Mouse (Mus musculus): Measurements from ENCODE around the gene Olfr324. TPM values are rescaled to one million over a fixed set of nuclear protein-coding genes. Genes with fewer than 3 reads are reported as not detected.

The Olfr324 gene
- total and polyA plus RNA-seq, 3 experiments, result not detected

DNA sequence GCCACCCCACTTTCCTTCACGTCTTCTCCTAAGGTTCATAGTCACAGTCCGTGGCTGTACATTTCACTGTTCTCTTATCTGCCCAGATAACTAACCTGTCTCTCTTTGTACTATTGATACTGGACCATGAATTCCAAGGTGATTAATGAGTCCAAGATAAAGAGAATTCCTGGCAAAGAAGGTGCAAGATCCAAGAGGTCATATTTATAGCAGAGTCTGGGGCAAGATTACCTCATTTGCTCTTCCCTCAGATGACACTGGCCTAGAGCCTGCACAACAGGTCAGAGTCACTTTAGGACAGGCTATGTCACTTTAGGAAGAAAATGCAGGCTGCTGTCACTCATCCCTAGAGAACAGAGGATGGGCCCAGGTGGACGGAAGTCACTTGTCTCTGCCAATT is 10.3 kb downstream of the Olfr324 start:
- peak; percentile 43; the same call in 1 of the 2 replicates for TF ChIP-seq GATA1 (IDR thresholded peaks at IDR 0.05; ENCODE audit: low read depth, low read length)
- TF ChIP-seq GABPA (IDR thresholded peaks at IDR 0.05; ENCODE audit: low read depth, low read length), result no peak
- no peaks in the 10 kb centered on the region for H3K9me3 ChIP-seq (replicated peaks; ENCODE audit: insufficient read depth, low read length)
- peaks cover 0 to 5% of the 10 kb centered on the region in 2 experiments; a peak in 2 of 4 replicates for H3K36me3 ChIP-seq (ENCODE audit: control insufficient read depth in 1 of 2, insufficient read depth in 2 of 2, low read length in 2 of 2)
- no peak for DNase-seq (ENCODE audit: low read depth, low spot score)
- H3K79me2 ChIP-seq (ENCODE audit: control insufficient read depth, insufficient read depth, low read length, poor library complexity), result no peaks in the 10 kb centered on the region
- H3K4me3 ChIP-seq (ENCODE audit: control insufficient read depth in 1 of 2, insufficient read depth in 1 of 2, low read depth in 2 of 2, low read length in 2 of 2), result no peak overlapping the region
- no peak overlapping the region for H3K9ac ChIP-seq (ENCODE audit: control insufficient read depth, low read depth, low read length, poor library complexity, severe bottlenecking)
- no peak overlapping the region for H3K27ac ChIP-seq (ENCODE audit: control insufficient read depth, low read depth, low read length)
- peaks cover 0 to 3% of the 10 kb centered on the region in 2 experiments; a peak in 3 of 4 replicates for H3K27me3 ChIP-seq (ENCODE audit: control insufficient read depth in 1 of 2, insufficient read depth in 2 of 2, low read length in 2 of 2)
- peaks cover 2 to 9% of the 10 kb centered on the region in 2 experiments; a peak in 1 of 4 replicates for H3K4me1 ChIP-seq (ENCODE audit: control insufficient read depth in 1 of 2, insufficient read depth in 2 of 2, low read length in 2 of 2)

DNA sequence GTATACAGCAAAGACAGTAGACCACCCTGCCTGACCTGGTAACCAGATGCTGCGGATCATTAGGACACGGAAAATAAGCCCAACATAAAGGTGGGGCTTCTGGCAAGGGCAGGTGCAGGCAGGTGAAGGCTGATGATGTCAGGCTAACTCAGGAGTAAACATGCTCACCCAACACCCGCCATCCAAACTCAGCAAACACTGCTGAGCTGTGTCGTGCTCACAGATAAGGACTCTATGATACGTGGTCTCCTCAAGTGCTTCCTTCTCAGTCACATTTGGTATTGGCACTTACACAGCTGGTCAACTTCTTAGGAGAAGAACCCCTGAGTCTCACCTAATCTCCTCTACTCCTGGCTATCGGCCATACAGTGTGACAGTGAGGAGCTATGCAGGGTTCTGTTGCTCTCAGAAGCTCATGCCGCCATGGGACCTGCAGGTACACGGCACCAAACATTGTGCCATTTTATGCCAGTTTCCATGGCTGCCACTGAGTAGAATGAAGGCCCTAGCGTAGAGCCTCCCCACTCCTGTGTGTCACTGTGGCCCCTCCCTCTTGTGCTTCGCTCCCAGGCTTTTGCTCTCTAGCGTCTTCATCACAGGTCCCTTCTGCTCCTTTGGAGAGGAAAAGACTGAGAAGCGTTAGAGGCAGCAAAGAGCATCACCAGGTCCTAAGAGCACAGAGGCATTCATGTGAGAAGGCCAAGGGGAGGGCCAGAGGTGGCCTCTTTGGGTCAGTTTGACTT is 11.4 kb downstream of the Olfr324 start:
- Histone ChIP-seq H3K4me1 (ENCODE audit: control insufficient read depth in 1 of 2, insufficient read depth in 2 of 2, low read length in 2 of 2) (peaks cover 2 to 9% of the 10 kb centered on the region in 2 experiments; a peak in 1 of 4 replicates), H3K4me3 (ENCODE audit: control insufficient read depth in 1 of 2, insufficient read depth in 1 of 2, low read depth in 2 of 2, low read length in 2 of 2) (no peak overlapping the region), H3K79me2 (ENCODE audit: control insufficient read depth, insufficient read depth, low read length, poor library complexity) (no peaks in the 10 kb centered on the region), H3K27me3 (ENCODE audit: control insufficient read depth in 1 of 2, insufficient read depth in 2 of 2, low read length in 2 of 2) (peaks cover 0 to 3% of the 10 kb centered on the region in 2 experiments; a peak in 3 of 4 replicates), H3K9ac (ENCODE audit: control insufficient read depth, low read depth, low read length, poor library complexity, severe bottlenecking) (no peak overlapping the region), H3K36me3 (ENCODE audit: control insufficient read depth in 1 of 2, insufficient read depth in 2 of 2, low read length in 2 of 2) (peaks cover 0 to 5% of the 10 kb centered on the region in 2 experiments; a peak in 2 of 4 replicates), H3K27ac (ENCODE audit: control insufficient read depth, low read depth, low read length) (no peak overlapping the region), H3K9me3 (replicated peaks; ENCODE audit: insufficient read depth, low read length) (no peaks in the 10 kb centered on the region)
- TF ChIP-seq RAD21 (IDR thresholded peaks at IDR 0.05; ENCODE audit: low read depth, low read length) (no peak), ETS1 (IDR thresholded peaks at IDR 0.05; ENCODE audit: low read depth, low read length) (peak; percentile 51), TBP (IDR thresholded peaks at IDR 0.05; ENCODE audit: low read depth, low read length) (no peak)
- peak; percentile 12 for DNase-seq (ENCODE audit: low read depth, low spot score)

DNA sequence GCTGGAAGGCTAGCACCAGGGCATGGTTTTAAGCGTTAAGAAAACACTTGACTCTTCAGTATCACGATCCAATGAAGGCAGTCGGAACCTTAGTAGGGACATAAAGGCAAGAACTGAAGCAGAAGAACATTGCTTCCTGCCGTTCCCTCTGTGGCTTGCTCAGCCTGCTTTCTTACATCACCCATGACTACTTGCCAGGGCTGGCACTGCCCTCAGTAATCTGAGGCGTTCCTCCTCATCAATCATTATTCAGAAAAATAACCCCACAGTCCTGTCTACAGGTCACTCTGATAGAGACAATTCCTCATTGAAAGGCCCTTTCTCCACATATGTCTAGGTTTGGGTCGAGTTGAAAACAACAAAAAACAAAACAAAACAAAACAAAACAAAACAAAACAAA is 12.1 kb downstream of the Olfr324 start:
- TF ChIP-seq CHD2 (IDR thresholded peaks at IDR 0.05; ENCODE audit: low read length), result no peak
- no peak for TF ChIP-seq POLR2AphosphoS2 (IDR thresholded peaks at IDR 0.05; ENCODE audit: low read length)
- DNase-seq (ENCODE audit: low read depth, low spot score), result no peak
- Histone ChIP-seq H3K4me3 (ENCODE audit: control insufficient read depth in 1 of 2, insufficient read depth in 1 of 2, low read depth in 2 of 2, low read length in 2 of 2) (no peak overlapping the region), H3K9me3 (replicated peaks; ENCODE audit: insufficient read depth, low read length) (no peaks in the 10 kb centered on the region), H3K79me2 (ENCODE audit: control insufficient read depth, insufficient read depth, low read length, poor library complexity) (no peaks in the 10 kb centered on the region), H3K9ac (ENCODE audit: control insufficient read depth, low read depth, low read length, poor library complexity, severe bottlenecking) (no peak overlapping the region), H3K4me1 (ENCODE audit: control insufficient read depth in 1 of 2, insufficient read depth in 2 of 2, low read length in 2 of 2) (peaks cover 2 to 9% of the 10 kb centered on the region in 2 experiments; a peak in 1 of 4 replicates), H3K27ac (ENCODE audit: control insufficient read depth, low read depth, low read length) (no peak overlapping the region), H3K36me3 (ENCODE audit: control insufficient read depth in 1 of 2, insufficient read depth in 2 of 2, low read length in 2 of 2) (peaks cover 0 to 5% of the 10 kb centered on the region in 2 experiments; a peak in 2 of 4 replicates), H3K27me3 (ENCODE audit: control insufficient read depth in 1 of 2, insufficient read depth in 2 of 2, low read length in 2 of 2) (peaks cover 0 to 2% of the 10 kb centered on the region in 2 experiments; a peak in 2 of 4 replicates)

GRCm38 (mm10) chr11:58613359-58613758 is 18.4 kb downstream of the Olfr324 start:
- no peak for DNase-seq (ENCODE audit: low read depth, low spot score)
- Histone ChIP-seq H3K36me3 (ENCODE audit: control insufficient read depth in 1 of 2, insufficient read depth in 2 of 2, low read length in 2 of 2) (no peaks in the 10 kb centered on the region), H3K27me3 (ENCODE audit: control insufficient read depth in 1 of 2, insufficient read depth in 2 of 2, low read length in 2 of 2) (peaks cover 1 to 11% of the 10 kb centered on the region in 2 experiments; a peak in 3 of 4 replicates), H3K9ac (ENCODE audit: control insufficient read depth, low read depth, low read length, poor library complexity, severe bottlenecking) (no peak overlapping the region), H3K79me2 (ENCODE audit: control insufficient read depth, insufficient read depth, low read length, poor library complexity) (no peaks in the 10 kb centered on the region), H3K4me1 (ENCODE audit: control insufficient read depth in 1 of 2, insufficient read depth in 2 of 2, low read length in 2 of 2) (no peaks in the 10 kb centered on the region), H3K9me3 (replicated peaks; ENCODE audit: insufficient read depth, low read length) (no peaks in the 10 kb centered on the region), H3K27ac (ENCODE audit: control insufficient read depth, low read depth, low read length) (no peak overlapping the region), H3K4me3 (ENCODE audit: control insufficient read depth in 1 of 2, insufficient read depth in 1 of 2, low read depth in 2 of 2, low read length in 2 of 2) (no peak overlapping the region)
- TF ChIP-seq CTCF (IDR thresholded peaks at IDR 0.05 in 2 of 3, conservative IDR thresholded peaks at IDR 0.05 in 1 of 3; ENCODE audit: control insufficient read depth in 1 of 3, insufficient read depth in 1 of 3, low read depth in 2 of 3, low read length in 3 of 3, poor library complexity in 1 of 3, severe bottlenecking in 1 of 3), result no peak
- TF ChIP-seq NRF1 (IDR thresholded peaks at IDR 0.05; ENCODE audit: insufficient read depth, low read depth, low read length, poor library complexity, severe bottlenecking), result no peak
- no peak for TF ChIP-seq MAZ (IDR thresholded peaks at IDR 0.05; ENCODE audit: low read depth, low read length)
- TF ChIP-seq CHD1 (IDR thresholded peaks at IDR 0.05; ENCODE audit: low read depth, low read length), result no peak
- TF ChIP-seq TCF12 (IDR thresholded peaks at IDR 0.05; ENCODE audit: low read depth, low read length), result no peak
- TF ChIP-seq ZC3H11A (IDR thresholded peaks at IDR 0.05; ENCODE audit: low read depth, low read length), result no peak
- no peak for TF ChIP-seq POLR2A (IDR thresholded peaks at IDR 0.05; ENCODE audit: control insufficient read depth in 1 of 2, insufficient read depth in 1 of 2, low read depth in 1 of 2, low read length in 2 of 2, poor library complexity in 1 of 2)
- no peak for TF ChIP-seq CHD2 (IDR thresholded peaks at IDR 0.05; ENCODE audit: low read length)
- TF ChIP-seq HCFC1 (IDR thresholded peaks at IDR 0.05; ENCODE audit: low read depth, low read length), result no peak
- no peak for TF ChIP-seq RCOR1 (IDR thresholded peaks at IDR 0.05; ENCODE audit: low read depth, low read length)
- no peak for TF ChIP-seq NELFE (IDR thresholded peaks at IDR 0.05; ENCODE audit: low read depth, low read length)
- TF ChIP-seq ETS1 (IDR thresholded peaks at IDR 0.05; ENCODE audit: low read depth, low read length), result no peak
- no peak for TF ChIP-seq SMC3 (IDR thresholded peaks at IDR 0.05; ENCODE audit: low read depth, low read length)
- no peak for TF ChIP-seq E2F4 (IDR thresholded peaks at IDR 0.05; ENCODE audit: borderline replicate concordance, low read depth, low read length)
- TF ChIP-seq GABPA (IDR thresholded peaks at IDR 0.05; ENCODE audit: low read depth, low read length), result no peak

Data from MEL (cell line).